Mouse (Mus musculus) testis, postnatal 10 days (tissue): ENCODE measurements at regions not wholly inside any gene's neighbourhood (a gene's known extent, or its start where the extent isn't known, plus 50 kb on each side); places are given as distances from the start of the nearest gene placed in this dataset.

Experiments used
- DNase-seq: peaks from one replicate; pipeline ENCODE4 v3.0.0; 2021; ENCODE audit warnings: low spot score

- DNase-seq: no peak
Observed at GRCm38 (mm10) chr19:36235131-36235530, 113.0 kb upstream of the Pcgf5 start.

- no peak for DNase-seq
Observed at GRCm38 (mm10) chr19:36236576-36237345, 111.3 kb upstream of the Pcgf5 start.

GRCm38 (mm10) chr19:36237751-36238150 lies 110.4 kb upstream of the Pcgf5 start:
- DNase-seq: no peak

- DNase-seq: no peak
Observed at GRCm38 (mm10) chr19:36238536-36238935, 109.6 kb upstream of the Pcgf5 start.

GRCm38 (mm10) chr19:36242396-36242795 lies 105.7 kb upstream of the Pcgf5 start:
- no peak for DNase-seq

GRCm38 (mm10) chr19:36242946-36243345 lies 105.2 kb upstream of the Pcgf5 start:
- DNase-seq: no peak

- no peak for DNase-seq
Observed at GRCm38 (mm10) chr19:36252522-36252921, 95.6 kb upstream of the Pcgf5 start.

GRCm38 (mm10) chr19:36257748-36258538 lies 90.2 kb upstream of the Pcgf5 start:
- DNase-seq: peak; percentile 45

GRCm38 (mm10) chr19:36261819-36262218 lies 86.3 kb upstream of the Pcgf5 start:
- DNase-seq: no peak

- no peak for DNase-seq
Observed at GRCm38 (mm10) chr19:36263923-36264322, 84.2 kb upstream of the Pcgf5 start.

- no peak for DNase-seq
Observed at GRCm38 (mm10) chr19:36264397-36264796, 83.7 kb upstream of the Pcgf5 start.

GRCm38 (mm10) chr19:36265276-36265675 lies 82.8 kb upstream of the Pcgf5 start:
- no peak for DNase-seq

GRCm38 (mm10) chr19:36266346-36266745 lies 81.8 kb upstream of the Pcgf5 start:
- no peak for DNase-seq

- no peak for DNase-seq
Observed at GRCm38 (mm10) chr19:36273466-36273865, 74.6 kb upstream of the Pcgf5 start.

GRCm38 (mm10) chr19:36285465-36285864 lies 62.6 kb upstream of the Pcgf5 start:
- no peak for DNase-seq

GRCm38 (mm10) chr19:36290778-36291177 lies 57.3 kb upstream of the Pcgf5 start:
- no peak for DNase-seq

GRCm38 (mm10) chr19:36293177-36293969 lies 54.7 kb upstream of the Pcgf5 start:
- no peak for DNase-seq
